29 mouse cellular contexts compared by ENCODE assay signal in the genomic region with DNA sequence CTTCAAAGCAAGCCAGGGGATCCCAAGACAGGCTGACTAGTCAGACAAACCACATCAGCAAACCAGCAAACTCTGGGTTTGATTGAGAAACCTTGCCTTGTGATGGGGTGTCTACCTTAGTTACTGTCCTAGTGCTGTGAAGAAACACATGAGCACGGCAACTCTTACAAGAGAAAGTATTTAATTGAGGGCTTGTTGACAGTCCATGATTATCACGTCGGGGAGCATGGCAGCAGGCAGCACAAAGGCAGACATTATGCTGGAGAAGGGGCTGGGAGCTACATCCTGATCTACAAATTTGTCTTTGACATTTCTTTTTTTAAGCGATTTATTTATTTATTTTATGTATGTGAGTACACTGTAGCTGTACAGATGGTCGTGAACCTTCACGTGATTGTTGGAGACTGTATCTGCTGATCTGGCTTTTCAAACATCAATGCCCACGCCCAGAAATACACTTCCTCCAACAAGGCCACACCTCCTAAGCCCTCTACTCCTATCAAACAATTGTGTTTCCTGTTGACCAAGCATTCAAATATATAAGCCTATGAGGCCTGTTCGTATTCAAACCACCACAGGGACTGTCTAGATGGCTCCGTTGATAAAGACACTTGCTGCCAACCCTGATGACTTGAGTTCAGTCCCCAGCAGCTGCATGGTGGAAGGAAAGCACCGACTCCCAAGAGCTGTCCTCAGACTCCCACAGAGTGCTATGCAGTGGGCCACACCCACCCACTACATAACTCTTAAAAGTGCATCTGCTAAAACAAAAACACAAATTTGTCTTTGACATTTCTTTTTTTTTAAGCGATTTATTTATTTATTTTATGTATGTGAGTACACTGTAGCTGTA. TPM values are rescaled to one million over a fixed set of nuclear protein-coding genes. Genes with fewer than 3 reads are reported as not detected.
DNase-seq lines count a peak whose midpoint lies in the region; ATAC-seq and TF ChIP-seq lines count a peak whose summit lies in the region.
"Had no signal": no experiment of that assay in that cellular context is flagged by ENCODE, and none has a peak within 500 bp of the region (broad histone marks: within the 10 kb centered on the region; RNA-seq: fewer than 3 reads in every experiment).

No protein-coding gene starts in this region.

- H3K4me2 ChIP-seq in lung, postnatal 0 days (replicated peaks; ENCODE audit: low read depth, low read length) = no peak overlapping the region
- no peak overlapping the region for H3K4me2 ChIP-seq in stomach, postnatal 0 days (replicated peaks; ENCODE audit: low read depth)
- H3K4me2 ChIP-seq: forebrain, embryonic 12.5 days; limb, embryonic 13.5 days; liver, embryonic 13.5 days; lung, embryonic 14.5 days; midbrain, embryonic 13.5 days; neural tube, embryonic 13.5 days had no signal

- TF ChIP-seq CTCF in lung, postnatal 0 days (IDR thresholded peaks at IDR 0.05) = no peak
- no peak for TF ChIP-seq CTCF in stomach, postnatal 0 days (IDR thresholded peaks at IDR 0.05; ENCODE audit: low read depth)

- H3K4me1 ChIP-seq in lung, postnatal 0 days (ENCODE audit: insufficient read depth, low read depth, low read length) = no peaks in the 10 kb centered on the region
- no peaks in the 10 kb centered on the region for H3K4me1 ChIP-seq in stomach, postnatal 0 days (replicated peaks; ENCODE audit: control insufficient read depth, insufficient read depth)
- H3K4me1 ChIP-seq: embryonic facial prominence, embryonic 10.5 days; forebrain, embryonic 12.5 days; limb, embryonic 13.5 days; liver, embryonic 13.5 days; midbrain, embryonic 13.5 days; neural tube, embryonic 13.5 days had no signal

- H3K9ac ChIP-seq in lung, postnatal 0 days (replicated peaks; ENCODE audit: low read depth) = no peak overlapping the region
- no peak overlapping the region for H3K9ac ChIP-seq in stomach, postnatal 0 days (ENCODE audit: low read length)
- H3K9ac ChIP-seq: forebrain, embryonic 12.5 days; limb, embryonic 13.5 days; liver, embryonic 13.5 days; lung, embryonic 14.5 days; midbrain, embryonic 13.5 days; neural tube, embryonic 13.5 days had no signal

- no peaks in the 10 kb centered on the region for H3K36me3 ChIP-seq in lung, postnatal 0 days (ENCODE audit: insufficient read depth, low read length)
- no peaks in the 10 kb centered on the region for H3K36me3 ChIP-seq in stomach, postnatal 0 days (ENCODE audit: control insufficient read depth, insufficient read depth, low read length)
- H3K36me3 ChIP-seq: embryonic facial prominence, embryonic 10.5 days; forebrain, embryonic 12.5 days; limb, embryonic 13.5 days; liver, embryonic 13.5 days; midbrain, embryonic 13.5 days; neural tube, embryonic 13.5 days had no signal

- H3K27ac ChIP-seq in lung, postnatal 0 days (ENCODE audit: low read length) = no peak overlapping the region
- H3K27ac ChIP-seq in stomach, postnatal 0 days (replicated peaks) = no peak overlapping the region
- H3K27ac ChIP-seq: embryonic facial prominence, embryonic 10.5 days; forebrain, embryonic 12.5 days; limb, embryonic 13.5 days; liver, embryonic 13.5 days; macrophage; midbrain, embryonic 13.5 days; neural tube, embryonic 13.5 days had no signal

- no peaks in the 10 kb centered on the region for H3K9me3 ChIP-seq in lung, postnatal 0 days (ENCODE audit: low read length)
- H3K9me3 ChIP-seq in stomach, postnatal 0 days (ENCODE audit: control insufficient read depth, low read length) = no peaks in the 10 kb centered on the region
- H3K9me3 ChIP-seq: embryonic facial prominence, embryonic 10.5 days; forebrain, embryonic 12.5 days; limb, embryonic 13.5 days; liver, embryonic 13.5 days; midbrain, embryonic 13.5 days; neural tube, embryonic 13.5 days had no signal

- no peak for TF ChIP-seq EP300 in lung, postnatal 0 days (IDR thresholded peaks at IDR 0.05)
- TF ChIP-seq EP300 in stomach, postnatal 0 days (optimal IDR thresholded peaks at IDR 0.05) = no peak

- WGBS in lung, postnatal 0 days = 56% methylated on average over 11 of the region's 11 CpGs
- WGBS in stomach, postnatal 0 days = 56% methylated on average over 11 of the region's 11 CpGs

- no peak overlapping the region for H3K4me3 ChIP-seq in lung, postnatal 0 days (ENCODE audit: low read depth, low read length)
- no peak overlapping the region for H3K4me3 ChIP-seq in stomach, postnatal 0 days (ENCODE audit: low read depth, low read length)
- H3K4me3 ChIP-seq: embryonic facial prominence, embryonic 10.5 days; forebrain, embryonic 12.5 days; limb, embryonic 13.5 days; liver, embryonic 13.5 days; midbrain, embryonic 13.5 days; neural tube, embryonic 13.5 days had no signal

- peak; percentile 23 for DNase-seq in lung, postnatal 0 days (ENCODE audit: low spot score)
- no peak for DNase-seq in lung, postnatal 14 days
- peak; percentile 39 for DNase-seq in R1 (ENCODE audit: low read depth, low spot score)
- DNase-seq in stomach, postnatal 0 days (ENCODE audit: low spot score) = no peak
- DNase-seq in yolk sac, embryonic 10.5 days (ENCODE audit: low spot score) = no peak
- DNase-seq in kidney, adult 11 months = no peak
- no peak for DNase-seq in left cerebral cortex, adult 9 months (ENCODE audit: low spot score in 2 of 2)
- DNase-seq: adrenal gland, postnatal 10 days; cerebellum, adult 2 months; cerebellum, postnatal 36 days; kidney, postnatal 4 days; liver, embryonic 13.5 days; lung, embryonic 14.5 days; right cerebral cortex, postnatal 14 days had no signal

- peak; percentile 61 for ATAC-seq in lung, postnatal 0 days
- ATAC-seq in megakaryocyte, adult 5-6 weeks (ENCODE audit: poor library complexity, severe bottlenecking) = peak; percentile 49; the same call in 1 of the 2 replicates
- peak; percentile 53 for ATAC-seq in stomach, postnatal 0 days (ENCODE audit: low FRiP score, low TSS enrichment)
- ATAC-seq: midbrain, embryonic 13.5 days had no signal

- H3K27me3 ChIP-seq in lung, postnatal 0 days (replicated peaks; ENCODE audit: insufficient read depth, low read length) = no peaks in the 10 kb centered on the region
- no peaks in the 10 kb centered on the region for H3K27me3 ChIP-seq in stomach, postnatal 0 days (ENCODE audit: control insufficient read depth, insufficient read depth, low read length)
- H3K27me3 ChIP-seq: forebrain, embryonic 12.5 days; limb, embryonic 13.5 days; liver, embryonic 13.5 days; midbrain, embryonic 13.5 days; neural tube, embryonic 13.5 days had no signal

RNA-seq across cellular contexts. Expression of gene Cela3a, which starts 8.3 kb away (rescaled TPM):
- not detected in 2 replicates for polyA plus RNA-seq in lung, postnatal 0 days (2015; fragmentation: Nextera tagmentation; extraction: Ambion mirVana)
- not detected in 2 replicates for total RNA-seq in megakaryocyte, adult 5-6 weeks (2015)
- not detected in 2 replicates for total RNA-seq in megakaryocyte, adult 5-6 weeks (2017)
- not detected in 2 replicates for polyA plus RNA-seq in stomach, postnatal 0 days (2015; fragmentation: Nextera tagmentation; extraction: Ambion mirVana)
- total RNA-seq: adrenal gland, postnatal 10 days; ES-E14; layer of hippocampus, postnatal 10 days; left cerebral cortex, postnatal 14 days had no signal
- polyA plus RNA-seq: C2C12; cerebellum, adult 2 months; embryonic facial prominence, embryonic 10.5 days; forebrain, embryonic 12.5 days; heart, embryonic 16.5 days; hindbrain, embryonic 11.5 days; kidney, embryonic 14.5 days; limb, embryonic 13.5 days; liver, embryonic 13.5 days; lung, embryonic 14.5 days; macrophage; midbrain, embryonic 13.5 days; neural tube, embryonic 13.5 days had no signal

RNA-seq across cellular contexts. Expression of gene Cela3b, which starts 12.4 kb away (rescaled TPM):
- polyA plus RNA-seq in lung, postnatal 0 days (2015; fragmentation: Nextera tagmentation; extraction: Ambion mirVana) = not detected in 2 replicates
- 0.30 TPM in 1 of 2 replicates, not detected in the other for total RNA-seq in megakaryocyte, adult 5-6 weeks (2015)
- 1.7 TPM in 1 of 2 replicates, not detected in the other for total RNA-seq in megakaryocyte, adult 5-6 weeks (2017)
- 4.1 and 4.8 TPM in 2 replicates for polyA plus RNA-seq in stomach, postnatal 0 days (2015; fragmentation: Nextera tagmentation; extraction: Ambion mirVana)
- total RNA-seq: adrenal gland, postnatal 10 days; ES-E14; layer of hippocampus, postnatal 10 days; left cerebral cortex, postnatal 14 days had no signal
- polyA plus RNA-seq: C2C12; cerebellum, adult 2 months; embryonic facial prominence, embryonic 10.5 days; forebrain, embryonic 12.5 days; hindbrain, embryonic 11.5 days; kidney, embryonic 14.5 days; lung, embryonic 14.5 days; macrophage; midbrain, embryonic 13.5 days; neural tube, embryonic 13.5 days had no signal

RNA-seq across cellular contexts. Expression of gene 1700013G24Rik, which starts 35.1 kb away (rescaled TPM):
- polyA plus RNA-seq in lung, postnatal 0 days (2015; fragmentation: Nextera tagmentation; extraction: Ambion mirVana) = not detected in 2 replicates
- total RNA-seq in megakaryocyte, adult 5-6 weeks (2015) = not detected in 2 replicates
- not detected in 2 replicates for total RNA-seq in megakaryocyte, adult 5-6 weeks (2017)
- not detected in 2 replicates for polyA plus RNA-seq in stomach, postnatal 0 days (2015; fragmentation: Nextera tagmentation; extraction: Ambion mirVana)
- total RNA-seq: adrenal gland, postnatal 10 days; ES-E14; layer of hippocampus, postnatal 10 days; left cerebral cortex, postnatal 14 days had no signal
- polyA plus RNA-seq: cerebellum, adult 2 months; embryonic facial prominence, embryonic 10.5 days; forebrain, embryonic 12.5 days; heart, embryonic 16.5 days; hindbrain, embryonic 11.5 days; kidney, embryonic 14.5 days; limb, embryonic 13.5 days; liver, embryonic 13.5 days; lung, embryonic 14.5 days; macrophage; midbrain, embryonic 13.5 days; neural tube, embryonic 13.5 days; spleen, adult 2 months had no signal

RNA-seq across cellular contexts. Expression of gene Hspg2, which starts 50.6 kb away (rescaled TPM):
- 20.2 and 25.3 TPM in 2 replicates for polyA plus RNA-seq in lung, postnatal 0 days (2015; fragmentation: Nextera tagmentation; extraction: Ambion mirVana)
- total RNA-seq in megakaryocyte, adult 5-6 weeks (2015) = under 0.01 TPM in 1 of 2 replicates, not detected in the other
- total RNA-seq in megakaryocyte, adult 5-6 weeks (2017) = 0.04 TPM in 2 replicates
- polyA plus RNA-seq in stomach, postnatal 0 days (2015; fragmentation: Nextera tagmentation; extraction: Ambion mirVana) = 16.0 and 18.8 TPM in 2 replicates

Comparison
In these comparisons a context has a peak if more than half of its experiments do, and no peak if none do; other contexts are left out.
1. DNase-seq: peak in lung, postnatal 0 days (single experiment) and R1 (single experiment); none in lung, postnatal 14 days (single experiment), stomach, postnatal 0 days (single experiment), yolk sac, embryonic 10.5 days (single experiment), kidney, adult 11 months (single experiment) and left cerebral cortex, adult 9 months (0 of 2).
2. Peak in every context shown above with its lines, with median percentiles within 50 percentile points of each other: ATAC-seq.